Mouse (Mus musculus) gonadal fat pad, adult 2 months (tissue): Measurements from ENCODE around the gene Spdef. TPM values are rescaled to one million over a fixed set of nuclear protein-coding genes. Genes with fewer than 3 reads are reported as not detected.

ENCODE experiments used
- DNase-seq: peaks from one replicate; pipeline ENCODE4 v3.0.0-alpha.2; 2012; ENCODE audit warnings: low read depth
- polyA plus RNA-seq: library from polyadenylated mRNA; depleted of rRNA; stranded (reverse); fragments of >200 nt; gene quantifications from 2 replicates; pipeline ENCODE4 v1.2.3, GENCODE M21; 2012; rRNA removed

Spdef gene
- 1.6 and 1.7 TPM in 2 replicates for polyA plus RNA-seq

- no peak for DNase-seq
These were observed at the start of gene Spdef for GRCm38 (mm10) chr17:27728770-27729169. Spdef (minus strand) TSS chr17:27728955.

GRCm38 (mm10) chr17:27777823-27778222 is 49.1 kb upstream of the Spdef start:
- DNase-seq: no peak

- DNase-seq: no peak
These were observed 45.4 kb upstream of the Spdef start for GRCm38 (mm10) chr17:27774198-27774597.

- DNase-seq: no peak
These were observed 42.9 kb upstream of the Spdef start for GRCm38 (mm10) chr17:27771616-27772015.

- no peak for DNase-seq
These were observed 40.2 kb upstream of the Spdef start for GRCm38 (mm10) chr17:27768817-27769542.

DNA sequence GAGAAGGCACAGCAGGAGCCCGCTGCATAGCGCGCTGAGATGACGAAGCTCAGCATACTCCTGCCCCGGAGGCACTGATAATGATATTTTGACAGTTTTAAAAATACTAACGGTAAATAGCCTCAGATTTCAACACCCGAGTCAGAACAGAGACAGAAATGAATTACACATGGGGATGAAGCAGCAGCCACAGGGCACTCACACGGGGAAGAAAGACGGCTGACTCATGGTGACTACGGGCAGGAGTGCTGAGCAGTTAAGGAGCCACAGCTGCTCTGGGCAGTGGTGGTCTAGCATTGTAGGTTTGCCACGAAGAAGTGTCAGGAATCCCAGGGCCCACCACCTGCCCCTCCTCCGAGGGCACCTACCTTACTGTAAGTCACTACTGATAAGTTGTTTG is 38.8 kb upstream of the Spdef start:
- DNase-seq: no peak

- no peak for DNase-seq
These were observed 38.4 kb upstream of the Spdef start for GRCm38 (mm10) chr17:27767120-27767519.

DNA sequence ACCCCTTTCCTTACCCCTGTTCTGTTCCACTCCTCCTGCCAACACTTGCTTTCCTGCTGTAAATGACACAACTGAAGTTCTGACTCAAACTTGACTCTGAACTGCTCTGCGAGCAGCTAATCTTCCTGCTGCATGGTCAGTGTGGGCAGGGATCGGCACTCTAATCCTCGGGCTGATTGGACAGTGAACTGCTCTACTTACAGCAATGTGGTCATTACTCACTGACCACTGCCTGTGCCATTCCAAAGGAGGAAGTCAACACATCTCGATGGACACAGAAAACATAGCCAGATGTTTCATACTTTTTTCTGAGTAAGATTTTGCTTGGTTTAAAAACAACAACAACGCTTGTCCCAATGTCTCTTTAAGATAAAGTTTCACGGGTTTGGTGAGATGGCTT is 36.3 kb upstream of the Spdef start:
- no peak for DNase-seq

GRCm38 (mm10) chr17:27764453-27764852 is 35.7 kb upstream of the Spdef start:
- no peak for DNase-seq

DNA sequence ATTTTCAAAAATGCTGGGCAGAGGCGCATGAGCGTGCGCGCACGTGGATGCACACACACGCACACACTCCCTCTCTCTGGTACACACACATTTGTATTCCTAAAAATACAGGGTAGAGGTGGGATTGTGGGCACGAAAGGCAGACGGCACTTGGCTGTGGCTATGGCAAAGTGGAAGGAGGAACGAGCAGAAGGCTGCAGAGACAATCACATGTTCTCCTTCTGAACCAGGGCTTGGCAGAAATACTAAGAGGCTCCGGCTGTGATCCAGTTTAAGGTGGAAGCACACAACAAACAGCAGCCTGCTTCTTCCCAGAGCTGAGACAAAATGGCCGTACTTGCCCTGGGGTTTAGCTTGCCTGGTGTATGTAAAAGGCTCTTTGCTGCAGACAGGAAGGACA is 34.1 kb upstream of the Spdef start:
- DNase-seq: no peak

DNA sequence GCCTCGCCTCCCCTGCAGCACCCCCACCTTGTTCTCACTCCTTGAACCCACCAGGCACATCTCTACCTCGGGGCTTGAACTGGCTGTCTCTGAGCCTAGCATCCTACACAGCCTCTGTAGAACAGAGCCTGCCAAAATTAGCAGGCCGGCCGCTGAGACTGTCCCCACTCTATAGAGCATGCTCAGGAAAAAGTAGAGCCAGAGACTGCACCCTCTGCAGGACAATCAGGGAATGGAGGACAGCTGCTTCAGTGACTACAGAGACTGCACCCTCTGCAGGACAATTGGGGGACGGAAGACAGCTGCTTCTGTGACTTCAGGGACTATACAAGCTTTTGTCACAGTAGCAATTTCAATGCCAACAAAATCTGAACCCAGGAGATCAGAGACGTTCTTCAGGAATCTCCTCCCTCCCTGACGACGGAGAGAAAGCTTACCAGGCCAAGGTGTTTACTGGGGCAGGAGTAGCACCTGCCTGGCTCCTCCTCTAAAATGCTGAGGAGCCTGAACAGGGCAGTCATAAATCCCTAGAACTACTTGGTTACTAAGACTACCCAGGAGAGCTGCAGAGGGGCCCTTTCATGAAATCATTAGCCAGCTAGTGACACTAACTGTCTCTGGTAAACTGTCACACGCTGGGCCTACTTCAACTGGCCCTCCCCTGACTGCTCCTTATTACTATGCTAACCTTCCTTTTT is 33.0 kb upstream of the Spdef start:
- no peak for DNase-seq

DNA sequence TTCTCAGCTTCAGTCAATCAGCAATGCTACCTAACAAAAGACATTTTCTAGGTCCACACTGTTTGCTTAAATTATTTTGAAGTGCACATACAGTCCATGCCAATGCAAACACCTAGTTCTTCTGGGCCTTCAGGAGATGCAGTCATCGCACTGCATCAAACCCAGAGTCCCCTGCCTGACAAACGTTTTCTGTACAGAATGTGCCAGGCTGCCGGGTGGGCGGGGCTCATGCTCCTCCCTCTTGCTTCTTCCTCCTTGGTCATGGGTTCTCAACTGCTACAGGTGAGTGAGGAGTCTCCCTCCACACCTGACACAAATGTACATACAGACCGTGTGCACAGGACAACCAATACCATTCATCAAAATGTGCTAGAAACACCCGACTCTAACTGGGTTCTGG is 31.4 kb upstream of the Spdef start:
- no peak for DNase-seq

- no peak for DNase-seq
These were observed 22.8 kb upstream of the Spdef start for GRCm38 (mm10) chr17:27751314-27752202.

DNA sequence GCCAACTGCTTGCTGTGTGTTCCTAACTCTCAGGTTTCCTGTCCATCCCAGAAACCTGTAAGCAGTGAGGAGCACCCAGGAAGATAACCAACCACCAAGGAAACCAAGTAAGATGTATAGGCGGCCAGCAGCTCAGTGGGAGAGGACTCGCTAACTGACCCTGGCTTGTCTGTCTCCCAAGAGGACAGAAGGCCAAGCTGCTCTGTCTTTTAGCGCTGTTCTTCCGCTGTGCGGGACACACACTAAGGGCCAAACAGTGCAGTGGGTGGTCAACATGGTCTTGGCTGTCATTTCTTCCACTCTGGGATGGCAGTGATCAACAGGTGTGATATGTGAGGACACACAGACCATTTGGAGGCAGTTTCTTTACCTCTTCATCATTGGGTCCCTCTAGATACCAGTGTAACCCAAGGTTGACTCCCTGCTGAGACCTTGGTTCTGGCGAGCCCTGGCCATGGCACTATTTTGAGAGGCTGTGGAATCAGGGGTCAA is 21.7 kb upstream of the Spdef start:
- DNase-seq: no peak

DNA sequence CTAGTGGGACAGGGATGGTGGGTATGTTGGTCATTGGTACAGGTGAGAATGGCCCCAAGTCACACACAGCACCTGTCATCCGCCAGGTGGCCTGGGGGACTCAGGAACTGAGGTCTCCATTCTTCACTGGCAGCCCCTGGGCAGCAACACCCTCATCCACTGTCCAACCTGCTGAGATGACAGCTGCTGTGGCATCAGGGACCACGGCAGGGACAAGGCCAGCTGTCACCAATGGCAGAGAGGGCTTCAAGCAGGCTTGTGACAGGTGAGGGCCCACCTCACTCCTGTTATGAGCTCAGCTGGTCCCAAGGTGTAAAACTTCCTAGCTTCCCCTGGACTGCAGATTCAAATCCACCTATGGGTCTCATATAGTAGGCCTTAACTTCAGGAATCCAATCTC is 19.4 kb upstream of the Spdef start:
- DNase-seq: no peak

DNA sequence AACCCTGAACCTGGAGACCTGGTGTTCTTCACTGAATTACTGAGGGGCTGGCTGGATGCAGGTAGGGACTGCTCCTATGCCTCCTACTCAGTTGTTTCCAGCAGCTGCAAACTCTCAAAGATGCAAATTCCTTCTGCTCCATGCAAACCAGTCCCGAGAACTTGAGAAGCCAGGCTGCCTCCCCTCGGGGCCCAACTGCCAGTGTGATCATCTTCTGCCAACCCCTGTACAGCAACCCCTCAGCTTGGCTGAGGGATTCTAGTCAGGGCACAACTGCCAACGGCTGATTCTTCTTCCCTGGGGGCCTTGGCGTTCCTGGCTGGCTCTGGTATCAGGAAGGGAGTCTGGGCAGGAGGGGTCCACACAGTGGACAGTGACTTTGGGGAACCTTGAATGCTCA is 17.7 kb upstream of the Spdef start:
- DNase-seq: no peak

DNA sequence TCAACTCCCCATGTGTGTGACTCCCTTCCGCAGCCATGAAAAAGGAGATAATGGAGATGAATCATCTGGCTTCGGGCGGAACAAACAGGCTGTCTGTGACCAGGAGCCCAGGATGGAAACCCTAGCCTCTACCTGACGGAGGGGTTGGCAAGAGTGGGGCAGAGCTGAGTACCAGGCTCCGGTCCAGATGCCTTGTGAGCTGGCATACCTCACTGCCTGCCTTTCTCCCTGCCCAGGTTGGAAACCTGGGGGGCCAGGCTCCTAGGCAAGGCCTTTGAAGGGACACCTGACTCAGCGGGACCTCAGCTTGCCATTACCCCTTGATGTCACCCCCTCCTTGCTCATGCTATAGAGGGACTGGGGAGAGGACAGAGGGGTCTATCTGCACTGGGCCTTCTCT is 12.2 kb upstream of the Spdef start:
- no peak for DNase-seq

GRCm38 (mm10) chr17:27734344-27735073 is 5.8 kb upstream of the Spdef start:
- no peak for DNase-seq

DNA sequence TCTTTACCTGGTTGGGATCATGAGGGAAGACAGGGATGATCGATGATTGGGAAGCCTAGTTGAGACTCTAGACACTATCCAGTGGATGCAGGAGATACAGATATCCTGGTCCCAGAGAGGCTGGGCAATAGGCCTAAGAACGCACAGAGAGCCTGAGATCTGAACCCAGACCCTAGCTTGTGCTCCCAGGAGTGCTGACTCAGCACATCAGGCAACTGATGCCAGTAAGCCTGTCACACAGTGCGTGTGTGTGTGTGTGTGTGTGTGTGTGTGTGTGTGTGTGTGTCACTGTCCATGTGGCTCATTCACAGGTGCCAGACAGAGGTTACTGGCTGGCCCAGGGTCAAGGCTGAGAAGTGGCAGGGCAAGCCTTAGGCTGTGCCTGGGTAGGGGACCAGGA is 3.9 kb upstream of the Spdef start:
- no peak for DNase-seq

GRCm38 (mm10) chr17:27732152-27732551 is 3.4 kb upstream of the Spdef start:
- no peak for DNase-seq

DNA sequence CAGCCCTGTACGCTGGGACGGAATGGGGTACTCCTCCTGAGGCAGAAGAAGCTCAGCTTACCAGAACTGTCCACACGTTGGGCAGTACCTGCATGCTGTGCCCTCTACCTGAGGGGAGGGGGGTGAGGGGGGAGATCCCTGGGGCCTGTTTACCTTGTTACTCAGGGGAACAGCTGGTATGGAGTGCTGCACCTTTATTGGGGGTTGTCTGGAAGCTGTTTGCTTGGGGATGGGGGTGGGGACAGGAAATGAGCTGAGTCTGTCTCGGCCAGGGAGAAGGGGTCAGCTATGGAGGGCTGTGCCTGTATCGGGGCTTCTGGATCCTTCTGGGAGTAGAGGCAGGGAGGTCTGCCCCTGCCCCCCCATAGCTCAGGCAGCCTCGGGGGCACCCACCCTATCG is 2.2 kb downstream of the Spdef start:
- DNase-seq: no peak

GRCm38 (mm10) chr17:27725412-27725811 is 3.3 kb downstream of the Spdef start:
- DNase-seq: no peak
